Mouse (Mus musculus): Measurements from ENCODE around the gene Gm17604. TPM values are rescaled to one million over a fixed set of nuclear protein-coding genes. Genes with fewer than 3 reads are reported as not detected.

The Gm17604 gene
- not detected in 2 replicates for polyA plus RNA-seq (2016; fragmentation: Nextera tagmentation; extraction: Ambion mirVana)

DNA sequence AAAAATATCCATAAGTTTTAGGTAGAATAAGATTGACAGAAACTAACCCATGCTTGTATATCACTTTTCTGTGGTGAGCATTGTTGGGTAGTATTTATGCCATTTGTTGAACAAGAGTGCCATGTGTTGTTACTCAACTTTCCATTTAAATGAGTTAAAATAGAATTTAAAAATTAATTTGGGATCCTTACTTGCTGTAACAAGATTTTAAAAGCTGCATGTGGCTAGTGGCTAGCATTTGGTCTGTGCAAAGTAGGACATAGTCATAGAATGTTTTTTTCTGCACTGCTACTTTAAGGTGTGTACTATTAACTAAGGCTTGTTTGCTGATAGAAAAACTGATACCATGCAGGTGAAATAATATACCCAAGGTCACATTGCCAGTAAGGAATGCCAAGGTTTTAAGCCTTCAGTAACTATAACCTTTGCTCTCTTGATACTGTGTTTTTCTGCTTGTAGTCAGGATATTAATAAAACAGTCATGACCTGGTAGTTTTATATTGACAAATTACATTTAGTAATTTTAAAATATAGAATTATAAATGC lies at the start of gene Gm17604:
Gene Gm17604 (minus strand): TSS at position 51 of the 546 bp plus-strand sequence.
- Histone ChIP-seq H3K36me3 (no peaks in the 10 kb centered on the region), H3K4me3 (no peak within 1 kb of the TSS), H3K27me3 (ENCODE audit: insufficient read depth, poor library complexity, severe bottlenecking) (peaks cover 20% of the 10 kb centered on the region), H3K27ac (no peak within 1 kb of the TSS), H3K4me1 (replicated peaks) (no peaks in the 10 kb centered on the region), H3K9me3 (no peaks in the 10 kb centered on the region)
- no peak for DNase-seq (ENCODE audit: low spot score)

DNA sequence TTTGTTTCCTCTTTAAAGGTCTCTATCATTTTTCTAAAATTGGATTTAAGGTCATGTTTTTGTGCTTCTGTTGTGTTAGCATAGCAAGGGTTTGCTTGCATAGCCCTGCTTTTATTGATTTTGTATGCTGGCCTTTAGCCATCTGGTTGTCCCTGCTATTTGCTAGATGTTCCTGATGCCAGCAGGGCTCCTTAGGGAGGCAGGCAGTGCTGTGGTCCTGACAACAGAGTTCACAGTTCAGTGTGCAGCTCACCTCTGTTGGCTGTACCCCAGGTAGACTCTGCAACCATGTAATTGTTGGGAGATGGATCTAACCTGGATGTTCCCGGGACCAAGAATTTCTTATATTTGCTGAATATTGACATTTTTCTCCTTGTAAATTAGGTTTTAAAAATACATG lies 45.3 kb upstream of the Gm17604 start:
- Histone ChIP-seq H3K27me3 (ENCODE audit: insufficient read depth, poor library complexity, severe bottlenecking) (0 out of 2 replicates have a peak, but pooled peaks cover 8% of the 10 kb centered on the region), H3K36me3 (no peaks in the 10 kb centered on the region)
- 91% methylated on average over 1 of the region's 1 CpGs for WGBS

DNA sequence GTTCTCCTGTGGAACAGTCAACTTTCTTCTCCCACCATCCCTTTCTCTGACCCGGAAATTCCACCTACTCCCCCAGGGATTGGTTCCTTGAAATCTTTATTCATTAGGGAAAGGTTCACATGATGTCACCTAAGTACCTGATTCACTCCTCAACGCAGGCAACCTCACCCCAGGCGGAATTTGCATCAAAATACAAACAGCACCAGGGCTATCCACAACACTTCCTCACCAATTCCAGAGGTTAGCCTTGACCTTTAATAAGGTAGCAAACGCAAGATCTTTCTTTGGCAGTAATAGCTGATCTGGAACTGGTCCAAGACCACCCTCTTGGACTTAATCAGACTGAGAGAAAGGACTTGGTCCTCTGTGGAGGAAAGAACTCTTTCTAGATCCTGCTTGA lies 1.5 kb downstream of the Gm17604 start:
- 38% methylated on average over 4 of the region's 4 CpGs for WGBS
- DNase-seq (ENCODE audit: low spot score) = no peak
- peaks cover 20% of the 10 kb centered on the region for H3K27me3 ChIP-seq (ENCODE audit: insufficient read depth, poor library complexity, severe bottlenecking)
- no peaks in the 10 kb centered on the region for H3K36me3 ChIP-seq
- H3K4me3 ChIP-seq = no peak overlapping the region
- no peaks in the 10 kb centered on the region for H3K4me1 ChIP-seq (replicated peaks)
- no peaks in the 10 kb centered on the region for H3K9me3 ChIP-seq
- no peak overlapping the region for H3K27ac ChIP-seq

More for the DNA sequence above, 45.3 kb upstream of the Gm17604 start:
- no peaks in the 10 kb centered on the region for H3K9me3 ChIP-seq
- H3K4me3 ChIP-seq = no peak overlapping the region
- no peak overlapping the region for H3K27ac ChIP-seq
- no peaks in the 10 kb centered on the region for H3K4me1 ChIP-seq (replicated peaks)
- DNase-seq (ENCODE audit: low spot score) = no peak

- peaks cover 15% of the 10 kb centered on the region for H3K4me1 ChIP-seq (replicated peaks)
- DNase-seq (ENCODE audit: low spot score) = peak; percentile 84
- peak within 1 kb of the TSS; percentile 83 for H3K27ac ChIP-seq
- no peaks in the 10 kb centered on the region for H3K9me3 ChIP-seq
- 17% methylated on average over 26 of the region's 26 CpGs for WGBS
- H3K36me3 ChIP-seq = no peaks in the 10 kb centered on the region
- H3K27me3 ChIP-seq (ENCODE audit: insufficient read depth, poor library complexity, severe bottlenecking) = peaks cover 17% of the 10 kb centered on the region
- peak within 1 kb of the TSS; percentile 59 for H3K4me3 ChIP-seq
Observed at GRCm38 (mm10) chrX:164980193-164980775, 24.3 kb downstream of the Gm17604 start, which contains the start of the genes Mospd2 and Fancb. Gene Mospd2 (minus strand): TSS chrX:164980375. Gene Fancb (plus strand): TSS chrX:164980592.

GRCm38 (mm10) chrX:164978866-164979265 lies 25.8 kb downstream of the Gm17604 start:
- no peak overlapping the region for H3K27ac ChIP-seq
- H3K4me3 ChIP-seq = no peak overlapping the region
- H3K36me3 ChIP-seq = no peaks in the 10 kb centered on the region
- no peak for DNase-seq (ENCODE audit: low spot score)
- peaks cover 17% of the 10 kb centered on the region for H3K27me3 ChIP-seq (ENCODE audit: insufficient read depth, poor library complexity, severe bottlenecking)
- H3K4me1 ChIP-seq (replicated peaks) = peaks cover 15% of the 10 kb centered on the region
- H3K9me3 ChIP-seq = no peaks in the 10 kb centered on the region
- WGBS = 93% methylated on average over 2 of the region's 2 CpGs

DNA sequence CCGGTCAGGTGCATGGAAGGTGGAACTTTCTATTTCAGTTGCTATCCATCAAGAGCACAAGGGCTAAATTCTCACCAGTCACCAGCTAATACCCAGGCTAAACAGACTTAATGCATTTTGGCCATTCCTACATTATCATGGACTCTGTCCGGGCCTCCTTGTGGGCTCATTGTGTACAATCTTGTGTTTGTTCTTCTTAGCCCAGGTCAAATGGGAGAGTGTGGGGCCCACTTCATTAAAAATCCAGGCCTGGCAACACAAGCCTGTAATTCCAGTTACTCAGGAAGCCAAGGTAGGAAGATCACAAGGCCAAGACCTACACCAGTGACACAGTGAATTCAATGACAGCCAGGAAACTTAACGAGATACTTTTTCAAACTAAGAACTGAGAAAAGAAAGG lies 33.4 kb downstream of the Gm17604 start:
- Histone ChIP-seq H3K36me3 (no peaks in the 10 kb centered on the region), H3K27ac (no peak overlapping the region), H3K4me3 (no peak overlapping the region), H3K9me3 (no peaks in the 10 kb centered on the region), H3K4me1 (replicated peaks) (no peaks in the 10 kb centered on the region), H3K27me3 (ENCODE audit: insufficient read depth, poor library complexity, severe bottlenecking) (0 out of 2 replicates have a peak, but pooled peaks cover 11% of the 10 kb centered on the region)
- DNase-seq (ENCODE audit: low spot score) = no peak
- 93% methylated on average over 3 of the region's 3 CpGs for WGBS

GRCm38 (mm10) chrX:164965750-164966448 lies 38.7 kb downstream of the Gm17604 start:
- Histone ChIP-seq H3K4me3 (no peak overlapping the region), H3K27ac (no peak overlapping the region), H3K9me3 (no peaks in the 10 kb centered on the region), H3K4me1 (replicated peaks) (no peaks in the 10 kb centered on the region), H3K27me3 (ENCODE audit: insufficient read depth, poor library complexity, severe bottlenecking) (peaks cover 13% of the 10 kb centered on the region; the same call in 1 of the 2 replicates), H3K36me3 (peaks cover 20% of the 10 kb centered on the region)
- 96% methylated on average over 3 of the region's 3 CpGs for WGBS
- DNase-seq (ENCODE audit: low spot score) = no peak

Other genes starting within 250 kb of the Gm17604 start
- gene Mospd2, start 24.5 kb downstream of the Gm17604 start, polyA plus RNA-seq (2016; fragmentation: Nextera tagmentation; extraction: Ambion mirVana) = 10.3 and 13.2 TPM in 2 replicates
- 5.9 and 9.4 TPM in 2 replicates for gene Fancb, start 24.2 kb downstream of the Gm17604 start, polyA plus RNA-seq (2016; fragmentation: Nextera tagmentation; extraction: Ambion mirVana)